Mouse (Mus musculus) bone marrow, adult 2 months (tissue): ENCODE results near the gene Gucy2g.

ENCODE experiments used
- CTCF ChIP-seq: fragments of 200-500 bp; IDR thresholded peaks from 2 replicates; pipeline ENCODE4 v1.5.1; 2011; ENCODE audit warnings: low read length, control low read depth; ENCODE audit not compliant: control insufficient read depth, insufficient read depth
- POLR2A ChIP-seq: fragments of 200-500 bp; IDR thresholded peaks from 2 replicates; pipeline ENCODE4 v1.6.1; 2011; ENCODE audit warnings: low read depth, mild to moderate bottlenecking, control low read depth, low read length, borderline replicate concordance; ENCODE audit not compliant: control insufficient read depth

DNA sequence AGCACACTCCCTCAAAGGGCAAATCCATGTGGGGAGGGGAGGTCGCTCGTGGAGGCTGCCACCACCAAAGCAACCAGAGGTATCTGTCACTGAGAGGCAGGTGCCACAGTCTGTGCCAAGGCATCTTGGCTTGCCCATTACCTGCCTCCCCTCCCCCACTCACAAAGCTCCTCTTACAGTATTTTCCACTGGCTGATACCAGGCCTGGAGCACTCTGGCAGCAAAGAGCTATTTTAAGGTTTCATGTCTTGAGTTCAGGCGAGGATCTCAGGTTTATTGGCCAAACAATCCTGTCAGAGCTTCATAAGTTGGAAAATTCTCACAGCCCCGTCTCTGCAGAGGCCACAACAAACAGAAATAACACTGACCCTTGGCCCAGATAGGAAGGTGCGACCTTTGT is 51.0 kb downstream of the Gucy2g start:
- no peak for TF ChIP-seq CTCF
- TF ChIP-seq POLR2A: no peak
